Comparison of ENCODE assay signal across 16 mouse cellular contexts in the genomic region with DNA sequence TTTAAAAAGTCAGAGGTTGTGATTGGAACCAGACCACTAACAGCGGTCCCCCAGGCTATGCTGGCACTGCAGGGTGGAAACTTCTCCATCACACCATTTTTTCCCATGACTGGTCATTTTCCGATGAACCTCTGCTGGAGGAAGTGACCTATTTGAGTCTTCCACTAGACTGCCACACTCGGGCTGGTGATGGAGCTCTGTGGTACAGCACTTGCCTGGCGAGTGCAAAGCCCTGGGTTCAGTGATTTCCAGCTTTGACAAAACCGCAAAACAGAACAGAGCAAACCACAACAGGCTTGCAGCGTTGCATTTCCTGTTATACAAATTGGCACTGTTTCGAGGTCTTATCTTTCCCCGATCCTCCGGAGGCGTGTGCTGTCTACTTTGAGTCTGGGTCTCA. TPM values are rescaled to one million over a fixed set of nuclear protein-coding genes. Genes with fewer than 3 reads are reported as not detected.
DNase-seq lines count a peak whose midpoint lies in the region; ATAC-seq lines count a peak whose summit lies in the region.
"Had no signal": no experiment of that assay in that cellular context is flagged by ENCODE, and none has a peak within 500 bp of the region (broad histone marks: within the 10 kb centered on the region; RNA-seq: fewer than 3 reads in every experiment).

No protein-coding gene starts in this region.

- intact Hi-C loops in left cerebral cortex, postnatal 25 days (cut with DNase I): no loop called here

- H3K27ac ChIP-seq in heart, embryonic 12.5 days (ENCODE audit: poor library complexity, severe bottlenecking): no peak overlapping the region
- H3K27ac ChIP-seq in embryonic facial prominence, embryonic 10.5 days (replicated peaks): no peak overlapping the region
- no peak overlapping the region for H3K27ac ChIP-seq in midbrain, embryonic 14.5 days (replicated peaks; ENCODE audit: low read depth, low read length)
- H3K27ac ChIP-seq: kidney, postnatal 0 days; left cerebral cortex, adult 2 months; liver, embryonic 13.5 days; neural tube, embryonic 12.5 days had no signal

- H3K4me3 ChIP-seq in heart, embryonic 12.5 days: no peak overlapping the region
- no peak overlapping the region for H3K4me3 ChIP-seq in embryonic facial prominence, embryonic 10.5 days
- no peak overlapping the region for H3K4me3 ChIP-seq in midbrain, embryonic 14.5 days (replicated peaks; ENCODE audit: low read depth, low read length)
- H3K4me3 ChIP-seq: left cerebral cortex, adult 2 months; liver, embryonic 13.5 days; neural tube, embryonic 12.5 days had no signal

- WGBS in heart, embryonic 12.5 days: 52% methylated on average over 10 of the region's 10 CpGs
- WGBS in embryonic facial prominence, embryonic 10.5 days: 74% methylated on average over 10 of the region's 10 CpGs
- 91% methylated on average over 10 of the region's 10 CpGs for WGBS in midbrain, embryonic 14.5 days

- no peaks in the 10 kb centered on the region for H3K9me3 ChIP-seq in heart, embryonic 12.5 days (replicated peaks)
- no peaks in the 10 kb centered on the region for H3K9me3 ChIP-seq in embryonic facial prominence, embryonic 10.5 days
- H3K9me3 ChIP-seq in midbrain, embryonic 14.5 days (ENCODE audit: control insufficient read depth, low read length): no peaks in the 10 kb centered on the region
- H3K9me3 ChIP-seq: liver, embryonic 13.5 days; neural tube, embryonic 12.5 days had no signal

- peaks cover 30% of the 10 kb centered on the region for H3K4me1 ChIP-seq in heart, embryonic 12.5 days (replicated peaks)
- peaks cover 12% of the 10 kb centered on the region; the same call in 1 of the 2 replicates for H3K4me1 ChIP-seq in embryonic facial prominence, embryonic 10.5 days
- no peaks in the 10 kb centered on the region for H3K4me1 ChIP-seq in midbrain, embryonic 14.5 days (ENCODE audit: control insufficient read depth, insufficient read depth, low read length)
- H3K4me1 ChIP-seq: neural tube, embryonic 12.5 days had no signal

- H3K4me2 ChIP-seq in heart, embryonic 12.5 days: no peak overlapping the region
- H3K4me2 ChIP-seq in midbrain, embryonic 14.5 days (ENCODE audit: low read length): no peak overlapping the region
- H3K4me2 ChIP-seq: liver, embryonic 13.5 days; neural tube, embryonic 12.5 days had no signal

- no peaks in the 10 kb centered on the region for H3K27me3 ChIP-seq in heart, embryonic 12.5 days (replicated peaks)
- H3K27me3 ChIP-seq in embryonic facial prominence, embryonic 10.5 days (replicated peaks; ENCODE audit: low read depth, poor library complexity, severe bottlenecking): no peaks in the 10 kb centered on the region
- H3K27me3 ChIP-seq in midbrain, embryonic 14.5 days (ENCODE audit: control insufficient read depth, insufficient read depth, low read length): no peaks in the 10 kb centered on the region
- H3K27me3 ChIP-seq: neural tube, embryonic 12.5 days had no signal

- H3K36me3 ChIP-seq in heart, embryonic 12.5 days: no peaks in the 10 kb centered on the region
- H3K36me3 ChIP-seq in embryonic facial prominence, embryonic 10.5 days (replicated peaks): no peaks in the 10 kb centered on the region
- no peaks in the 10 kb centered on the region for H3K36me3 ChIP-seq in midbrain, embryonic 14.5 days (ENCODE audit: control insufficient read depth, insufficient read depth, low read length)
- H3K36me3 ChIP-seq: liver, embryonic 13.5 days; neural tube, embryonic 12.5 days had no signal

- no peak for ATAC-seq in heart, embryonic 12.5 days (ENCODE audit: insufficient number of reproducible peaks, low FRiP score)
- peak; percentile 56; the same call in 1 of the 2 replicates for ATAC-seq in monocyte, adult 5-6 weeks (replicated peaks; ENCODE audit: insufficient number of reproducible peaks, low FRiP score, low TSS enrichment, poor library complexity, severe bottlenecking)
- no peak for ATAC-seq in midbrain, embryonic 14.5 days (ENCODE audit: low FRiP score, low TSS enrichment)
- ATAC-seq: hindbrain, embryonic 16.5 days had no signal

- H3K9ac ChIP-seq in heart, embryonic 12.5 days: no peak overlapping the region
- H3K9ac ChIP-seq in midbrain, embryonic 14.5 days (replicated peaks; ENCODE audit: low read length): no peak overlapping the region
- H3K9ac ChIP-seq: liver, embryonic 13.5 days; neural tube, embryonic 12.5 days had no signal

- DNase-seq in heart, adult 9 months (ENCODE audit: low spot score in 2 of 2): peak; percentile 27 to 50
- peak; percentile 10 for DNase-seq in A20 (ENCODE audit: low read depth, low spot score)
- DNase-seq in embryonic facial prominence, embryonic 10.5 days (ENCODE audit: low spot score): peak; percentile 30
- DNase-seq in adrenal gland, postnatal 14 days: no peak
- DNase-seq in left cerebral cortex, postnatal 25 days (ENCODE audit: low spot score in 2 of 2): no peak
- no peak for DNase-seq in midbrain, embryonic 14.5 days
- DNase-seq: cerebellum, postnatal 36 days; gastrocnemius, postnatal 14 days; liver, embryonic 13.5 days; right cerebral cortex, postnatal 25 days had no signal

RNA-seq across cellular contexts. Expression of a gene that starts 25.4 kb away (rescaled TPM):
- 184 and 192 TPM in 2 replicates for polyA plus RNA-seq in heart, embryonic 12.5 days (2016; fragmentation: Nextera tagmentation; extraction: Ambion mirVana)
- polyA plus RNA-seq in embryonic facial prominence, embryonic 10.5 days (2016; fragmentation: Nextera tagmentation; extraction: Ambion mirVana): 120 and 127 TPM in 2 replicates
- 16.2 to 46.7 TPM (median 20.2 TPM) in 3 replicates for total RNA-seq in monocyte, adult 5-6 weeks (2017)
- total RNA-seq in adrenal gland, postnatal 14 days (2021): 93.1 and 98.8 TPM in 2 replicates
- 1 to 10 TPM; 3.7 to 4.0 TPM for total RNA-seq in left cerebral cortex, postnatal 25 days (2021)
- polyA plus RNA-seq in midbrain, embryonic 14.5 days (2014; fragmentation: Nextera tagmentation; extraction: Ambion mirVana): 53.5 and 78.8 TPM in 2 replicates

Comparison
In these comparisons a context has a peak if more than half of its experiments do, and no peak if none do; other contexts are left out.
1. DNase-seq: peak in heart, adult 9 months (2 of 2), A20 (single experiment) and embryonic facial prominence, embryonic 10.5 days (single experiment); none in adrenal gland, postnatal 14 days (single experiment), left cerebral cortex, postnatal 25 days (0 of 2) and midbrain, embryonic 14.5 days (single experiment).